Mouse (Mus musculus) heart, postnatal 0 days (tissue): ENCODE data around the gene Epb41l4b. TPM values are rescaled to one million over a fixed set of nuclear protein-coding genes. Genes with fewer than 3 reads are reported as not detected.

Source experiments
- ATAC-seq: fragments of 200-750 bp; cut with Nextera tagmentation; 2 replicates; pipeline ENCODE4 v1.8.0; 2017; ENCODE audit warnings: low read depth, moderate number of reproducible peaks, moderate library complexity; ENCODE audit not compliant: insufficient read depth
- DNase-seq: peaks from one replicate; pipeline ENCODE4 v3.0.0-alpha.2; 2016; ENCODE audit warnings: low spot score
- H3K27ac ChIP-seq: fragments of 300-500 bp; sonication (generic); 2 replicates; pipeline ENCODE4 v1.5.1; 2014; ENCODE audit warnings: low read depth, mild to moderate bottlenecking
- H3K27me3 ChIP-seq: fragments of 300-500 bp; sonication (generic); 2 replicates; pipeline ENCODE4 v1.6.1; 2014; ENCODE audit warnings: low read length, mixed read lengths; ENCODE audit not compliant: control insufficient read depth, insufficient read depth
- H3K36me3 ChIP-seq: fragments of 300-500 bp; sonication (generic); replicated peaks from 2 replicates; pipeline ENCODE4 v1.6.1; 2014; ENCODE audit warnings: low read length, mixed read lengths; ENCODE audit not compliant: control insufficient read depth, insufficient read depth
- H3K4me1 ChIP-seq: fragments of 300-500 bp; sonication (generic); 2 replicates; pipeline ENCODE4 v1.6.1; 2014; ENCODE audit warnings: antibody characterized with exemption; ENCODE audit not compliant: control insufficient read depth, insufficient read depth
- H3K4me2 ChIP-seq: fragments of 300-500 bp; sonication (generic); 2 replicates; pipeline ENCODE4 v1.6.1; 2014; ENCODE audit warnings: low read depth, mild to moderate bottlenecking, low read length, moderate library complexity
- H3K4me3 ChIP-seq: fragments of 300-500 bp; sonication (generic); 2 replicates; pipeline ENCODE4 v1.5.1; 2014; ENCODE audit warnings: low read depth, low read length
- H3K9ac ChIP-seq: fragments of 300-500 bp; sonication (generic); replicated peaks from 2 replicates; pipeline ENCODE4 v1.6.1; 2014; ENCODE audit warnings: low read depth, low read length, mixed read lengths
- H3K9me3 ChIP-seq: fragments of 300-500 bp; sonication (generic); replicated peaks from 2 replicates; pipeline ENCODE4 v1.6.1; 2016; ENCODE audit warnings: low read length; ENCODE audit not compliant: control insufficient read depth
- CTCF ChIP-seq: IDR thresholded peaks from 2 replicates; pipeline ENCODE4 v1.5.1; 2016; ENCODE audit warnings: antibody characterized with exemption, control low read depth, low read depth
- EP300 ChIP-seq: IDR thresholded peaks from 2 replicates; pipeline ENCODE4 v1.6.1; 2016; ENCODE audit warnings: antibody characterized with exemption, low read depth
- WGBS: fragments of 180-500 bp; shearing (Covaris S2); extraction: QIAGEN DNeasy Blood & Tissue Kit; methylation state at CpG from one replicate; pipeline ENCODE4 v1.1.7; 2014; 5-methylcytosine and 5-hydroxymethylcytosine counted together
- polyA plus RNA-seq: library from polyadenylated mRNA; unstranded; fragments of >200 nt; fragmentation: Nextera tagmentation; extraction: Ambion mirVana; gene quantifications from 2 replicates; pipeline ENCODE4 v1.2.1, GENCODE M21; 2015
- total RNA-seq: library from RNA; depleted of rRNA; stranded (reverse); fragments of >200 nt; gene quantifications from 2 replicates; pipeline ENCODE4 v1.2.3, GENCODE M21; 2014; ENCODE audit warnings: low replicate concordance

The Epb41l4b gene
- total and polyA plus RNA-seq, 2 experiments from 2014 or later: 0.19 to 0.37 TPM

- DNase-seq (no peak), ATAC-seq (no peak)
- Histone ChIP-seq H3K4me1 (peaks cover 9% of the 10 kb centered on the region), H3K4me3 (no peak overlapping the region), H3K9ac (no peak overlapping the region), H3K27me3 (peaks cover 10% of the 10 kb centered on the region; the same call in 1 of the 2 replicates), H3K27ac (no peak overlapping the region), H3K4me2 (no peak overlapping the region), H3K9me3 (no peaks in the 10 kb centered on the region), H3K36me3 (no peaks in the 10 kb centered on the region)
- 77% methylated on average over 11 of the region's 11 CpGs for WGBS
- TF ChIP-seq CTCF (no peak), EP300 (no peak)
These were observed 13.3 kb downstream of the Epb41l4b start for GRCm38 (mm10) chr4:57129718-57130515.

- Histone ChIP-seq H3K36me3 (no peaks in the 10 kb centered on the region), H3K4me2 (no peak overlapping the region), H3K9ac (no peak overlapping the region), H3K4me1 (no peaks in the 10 kb centered on the region), H3K4me3 (no peak overlapping the region), H3K27me3 (no peaks in the 10 kb centered on the region), H3K27ac (no peak overlapping the region), H3K9me3 (no peaks in the 10 kb centered on the region)
- TF ChIP-seq CTCF: no peak
- no peak for TF ChIP-seq EP300
- no peak for ATAC-seq
- WGBS: 25% methylated on average over 11 of the region's 11 CpGs
- DNase-seq: no peak
These were observed 20.2 kb downstream of the Epb41l4b start for GRCm38 (mm10) chr4:57123003-57123402.

- Histone ChIP-seq H3K9ac (no peak overlapping the region), H3K27ac (no peak overlapping the region), H3K27me3 (no peaks in the 10 kb centered on the region), H3K4me1 (no peaks in the 10 kb centered on the region), H3K4me2 (no peak overlapping the region), H3K36me3 (no peaks in the 10 kb centered on the region), H3K4me3 (no peak overlapping the region), H3K9me3 (no peaks in the 10 kb centered on the region)
- no peak for TF ChIP-seq EP300
- TF ChIP-seq CTCF: no peak
- DNase-seq (no peak), ATAC-seq (no peak)
- 78% methylated on average over 3 of the region's 3 CpGs for WGBS
These were observed 21.1 kb downstream of the Epb41l4b start for GRCm38 (mm10) chr4:57122166-57122565.

GRCm38 (mm10) chr4:57120563-57120962 is 22.7 kb downstream of the Epb41l4b start:
- H3K4me1 ChIP-seq: no peaks in the 10 kb centered on the region
- no peak overlapping the region for H3K27ac ChIP-seq
- no peak overlapping the region for H3K4me2 ChIP-seq
- H3K27me3 ChIP-seq: no peaks in the 10 kb centered on the region
- no peak overlapping the region for H3K9ac ChIP-seq
- ATAC-seq (peak; percentile 36; the same call in 1 of the 2 replicates), DNase-seq (no peak)
- WGBS: 55% methylated on average over 2 of the region's 2 CpGs
- no peaks in the 10 kb centered on the region for H3K36me3 ChIP-seq
- TF ChIP-seq CTCF (peak; percentile 63), EP300 (no peak)
- no peak overlapping the region for H3K4me3 ChIP-seq
- no peaks in the 10 kb centered on the region for H3K9me3 ChIP-seq

- no peak for DNase-seq
- TF ChIP-seq CTCF (no peak), EP300 (no peak)
- ATAC-seq: no peak
- H3K4me2 ChIP-seq: no peak overlapping the region
- WGBS: 80% methylated on average over 6 of the region's 6 CpGs
- no peak overlapping the region for H3K9ac ChIP-seq
- no peaks in the 10 kb centered on the region for H3K4me1 ChIP-seq
- H3K36me3 ChIP-seq: no peaks in the 10 kb centered on the region
- H3K4me3 ChIP-seq: no peak overlapping the region
- H3K27me3 ChIP-seq: no peaks in the 10 kb centered on the region
- no peak overlapping the region for H3K27ac ChIP-seq
- no peaks in the 10 kb centered on the region for H3K9me3 ChIP-seq
These were observed 23.3 kb downstream of the Epb41l4b start for GRCm38 (mm10) chr4:57119976-57120375.

- ATAC-seq (no peak), DNase-seq (no peak)
- no peak overlapping the region for H3K4me2 ChIP-seq
- no peak overlapping the region for H3K9ac ChIP-seq
- H3K4me1 ChIP-seq: no peaks in the 10 kb centered on the region
- no peaks in the 10 kb centered on the region for H3K27me3 ChIP-seq
- no peak overlapping the region for H3K27ac ChIP-seq
- H3K9me3 ChIP-seq: no peaks in the 10 kb centered on the region
- no peaks in the 10 kb centered on the region for H3K36me3 ChIP-seq
- TF ChIP-seq CTCF (no peak), EP300 (no peak)
- WGBS: 56% methylated on average over 3 of the region's 3 CpGs
- H3K4me3 ChIP-seq: no peak overlapping the region
These were observed 24.4 kb downstream of the Epb41l4b start for GRCm38 (mm10) chr4:57118883-57119282.
